Mouse (Mus musculus): Measurements from ENCODE around the gene Nbeal1.

GRCm38 (mm10) chr1:60361626-60362025 lies 181.2 kb downstream of the Nbeal1 start:
- TF ChIP-seq GATA1 (IDR thresholded peaks at IDR 0.05; ENCODE audit: borderline replicate concordance, low read length) (no peak), FLI1 (IDR thresholded peaks at IDR 0.05; ENCODE audit: low read length) (no peak)

All from megakaryocyte, embryonic 14.5 days (primary cell).